Mouse (Mus musculus): Measurements from ENCODE around the gene B3galnt1. TPM values are rescaled to one million over a fixed set of nuclear protein-coding genes. Genes with fewer than 3 reads are reported as not detected.

The B3galnt1 gene
- polyA plus RNA-seq, 1 experiment from 2014 or later, result 21.0 TPM

GRCm38 (mm10) chr3:69559316-69559974 is 39.3 kb downstream of the B3galnt1 start:
- DNase-seq (ENCODE audit: low spot score), result peak; percentile 31
- no peak overlapping the region for H3K4me3 ChIP-seq (ENCODE audit: low read depth, low read length)
- no peaks in the 10 kb centered on the region for H3K36me3 ChIP-seq (ENCODE audit: insufficient read depth, low read length)
- H3K4me1 ChIP-seq (ENCODE audit: insufficient read depth, low read depth, low read length), result peaks cover 11% of the 10 kb centered on the region; the same call in 1 of the 2 replicates
- H3K27ac ChIP-seq (ENCODE audit: low read length), result no peak overlapping the region
- no peaks in the 10 kb centered on the region for H3K27me3 ChIP-seq (replicated peaks; ENCODE audit: insufficient read depth, low read length)
- ATAC-seq, result peak; percentile 56
- no peak overlapping the region for H3K4me2 ChIP-seq (replicated peaks; ENCODE audit: low read depth, low read length)
- TF ChIP-seq CTCF (IDR thresholded peaks at IDR 0.05) (no peak), EP300 (IDR thresholded peaks at IDR 0.05) (0 out of 2 replicates have a peak, but pooled peaks have one; percentile 38)
- H3K9ac ChIP-seq (replicated peaks; ENCODE audit: low read depth), result no peak overlapping the region
- no peaks in the 10 kb centered on the region for H3K9me3 ChIP-seq (ENCODE audit: low read length)
- 49% methylated on average over 6 of the region's 6 CpGs for WGBS

GRCm38 (mm10) chr3:69556092-69556778 is 42.5 kb downstream of the B3galnt1 start:
- H3K27ac ChIP-seq (ENCODE audit: low read length), result no peak overlapping the region
- ATAC-seq (no peak), DNase-seq (ENCODE audit: low spot score) (no peak)
- no peaks in the 10 kb centered on the region for H3K36me3 ChIP-seq (ENCODE audit: insufficient read depth, low read length)
- H3K4me3 ChIP-seq (ENCODE audit: low read depth, low read length), result no peak overlapping the region
- WGBS, result 80% methylated on average over 12 of the region's 12 CpGs
- no peak overlapping the region for H3K4me2 ChIP-seq (replicated peaks; ENCODE audit: low read depth, low read length)
- no peaks in the 10 kb centered on the region for H3K9me3 ChIP-seq (ENCODE audit: low read length)
- TF ChIP-seq CTCF (IDR thresholded peaks at IDR 0.05), result no peak
- TF ChIP-seq EP300 (IDR thresholded peaks at IDR 0.05), result no peak
- peaks cover 9% of the 10 kb centered on the region; the same call in 1 of the 2 replicates for H3K4me1 ChIP-seq (ENCODE audit: insufficient read depth, low read depth, low read length)
- H3K9ac ChIP-seq (replicated peaks; ENCODE audit: low read depth), result no peak overlapping the region
- no peaks in the 10 kb centered on the region for H3K27me3 ChIP-seq (replicated peaks; ENCODE audit: insufficient read depth, low read length)

GRCm38 (mm10) chr3:69555511-69555910 is 43.2 kb downstream of the B3galnt1 start:
- Histone ChIP-seq H3K36me3 (ENCODE audit: insufficient read depth, low read length) (no peaks in the 10 kb centered on the region), H3K27ac (ENCODE audit: low read length) (no peak overlapping the region), H3K4me3 (ENCODE audit: low read depth, low read length) (no peak overlapping the region), H3K9ac (replicated peaks; ENCODE audit: low read depth) (no peak overlapping the region), H3K4me2 (replicated peaks; ENCODE audit: low read depth, low read length) (no peak overlapping the region), H3K9me3 (ENCODE audit: low read length) (no peaks in the 10 kb centered on the region), H3K4me1 (ENCODE audit: insufficient read depth, low read depth, low read length) (peaks cover 9% of the 10 kb centered on the region; the same call in 1 of the 2 replicates), H3K27me3 (replicated peaks; ENCODE audit: insufficient read depth, low read length) (no peaks in the 10 kb centered on the region)
- TF ChIP-seq CTCF (IDR thresholded peaks at IDR 0.05), result no peak
- TF ChIP-seq EP300 (IDR thresholded peaks at IDR 0.05), result no peak
- DNase-seq (ENCODE audit: low spot score), result no peak
- ATAC-seq, result no peak
- WGBS, result 76% methylated on average over 6 of the region's 6 CpGs

- Histone ChIP-seq H3K27me3 (replicated peaks; ENCODE audit: insufficient read depth, low read length) (no peaks in the 10 kb centered on the region), H3K4me2 (replicated peaks; ENCODE audit: low read depth, low read length) (no peak overlapping the region), H3K27ac (ENCODE audit: low read length) (no peak overlapping the region), H3K4me1 (ENCODE audit: insufficient read depth, low read depth, low read length) (no peaks in the 10 kb centered on the region), H3K9me3 (ENCODE audit: low read length) (no peaks in the 10 kb centered on the region), H3K9ac (replicated peaks; ENCODE audit: low read depth) (no peak overlapping the region), H3K4me3 (ENCODE audit: low read depth, low read length) (no peak overlapping the region), H3K36me3 (ENCODE audit: insufficient read depth, low read length) (no peaks in the 10 kb centered on the region)
- WGBS, result 74% methylated on average over 4 of the region's 4 CpGs
- DNase-seq (ENCODE audit: low spot score), result no peak
- TF ChIP-seq CTCF (IDR thresholded peaks at IDR 0.05) (no peak), EP300 (IDR thresholded peaks at IDR 0.05) (no peak)
- ATAC-seq, result no peak
Observed at GRCm38 (mm10) chr3:69549602-69550001, 49.2 kb downstream of the B3galnt1 start.

- no peaks in the 10 kb centered on the region for H3K9me3 ChIP-seq (ENCODE audit: low read length)
- H3K4me3 ChIP-seq (ENCODE audit: low read depth, low read length), result no peak overlapping the region
- no peak overlapping the region for H3K27ac ChIP-seq (ENCODE audit: low read length)
- 60% methylated on average over 22 of the region's 22 CpGs for WGBS
- H3K4me1 ChIP-seq (ENCODE audit: insufficient read depth, low read depth, low read length), result no peaks in the 10 kb centered on the region
- H3K36me3 ChIP-seq (ENCODE audit: insufficient read depth, low read length), result no peaks in the 10 kb centered on the region
- no peak overlapping the region for H3K4me2 ChIP-seq (replicated peaks; ENCODE audit: low read depth, low read length)
- H3K9ac ChIP-seq (replicated peaks; ENCODE audit: low read depth), result no peak overlapping the region
- ATAC-seq (peak; percentile 33), DNase-seq (ENCODE audit: low spot score) (no peak)
- no peaks in the 10 kb centered on the region for H3K27me3 ChIP-seq (replicated peaks; ENCODE audit: insufficient read depth, low read length)
- TF ChIP-seq CTCF (IDR thresholded peaks at IDR 0.05), result no peak
- TF ChIP-seq EP300 (IDR thresholded peaks at IDR 0.05), result no peak
Observed at GRCm38 (mm10) chr3:69548704-69549455, 49.9 kb downstream of the B3galnt1 start.

- Histone ChIP-seq H3K9me3 (ENCODE audit: low read length) (no peaks in the 10 kb centered on the region), H3K36me3 (ENCODE audit: insufficient read depth, low read length) (no peaks in the 10 kb centered on the region), H3K27me3 (replicated peaks; ENCODE audit: insufficient read depth, low read length) (no peaks in the 10 kb centered on the region), H3K27ac (ENCODE audit: low read length) (no peak overlapping the region), H3K4me1 (ENCODE audit: insufficient read depth, low read depth, low read length) (no peaks in the 10 kb centered on the region), H3K4me2 (replicated peaks; ENCODE audit: low read depth, low read length) (no peak overlapping the region), H3K9ac (replicated peaks; ENCODE audit: low read depth) (no peak overlapping the region), H3K4me3 (ENCODE audit: low read depth, low read length) (no peak overlapping the region)
- DNase-seq (ENCODE audit: low spot score) (no peak), ATAC-seq (peak; percentile 9; the same call in 1 of the 2 replicates)
- WGBS, result 69% methylated on average over 5 of the region's 5 CpGs
- TF ChIP-seq CTCF (IDR thresholded peaks at IDR 0.05) (no peak), EP300 (IDR thresholded peaks at IDR 0.05) (no peak)
Observed at GRCm38 (mm10) chr3:69545017-69545416, 53.7 kb downstream of the B3galnt1 start.
